Mouse (Mus musculus): Measurements from ENCODE around the gene D430019H16Rik. TPM values are rescaled to one million over a fixed set of nuclear protein-coding genes. Genes with fewer than 3 reads are reported as not detected.
A peak's percentile ranks its signal among the peaks of the same experiment; 100 is the strongest.

The D430019H16Rik gene
- total RNA-seq, 2 experiments from 2014 or later = 6.4 to 6.7 TPM

- no peak for DNase-seq (ENCODE audit: low spot score in 2 of 2)
These were observed 29.8 kb downstream of the D430019H16Rik start for GRCm38 (mm10) chr12:105483503-105483902.

GRCm38 (mm10) chr12:105490227-105490626 lies 36.6 kb downstream of the D430019H16Rik start:
- no peak for DNase-seq (ENCODE audit: low spot score in 2 of 2)

- DNase-seq (ENCODE audit: low spot score in 2 of 2) = no peak
These were observed 37.1 kb downstream of the D430019H16Rik start for GRCm38 (mm10) chr12:105490794-105491193.

GRCm38 (mm10) chr12:105494796-105495195 lies 41.1 kb downstream of the D430019H16Rik start:
- no peak for DNase-seq (ENCODE audit: low spot score in 2 of 2)

- peak; percentile 67 to 85 for DNase-seq (ENCODE audit: low spot score in 2 of 2)
These were observed 44.2 kb downstream of the D430019H16Rik start for GRCm38 (mm10) chr12:105497894-105498293.

- DNase-seq (ENCODE audit: low spot score in 2 of 2) = no peak
These were observed 44.8 kb downstream of the D430019H16Rik start for GRCm38 (mm10) chr12:105498423-105498822.

- no peak for DNase-seq (ENCODE audit: low spot score in 2 of 2)
These were observed 45.2 kb downstream of the D430019H16Rik start for GRCm38 (mm10) chr12:105498842-105499241.

GRCm38 (mm10) chr12:105500940-105501339 lies 47.3 kb downstream of the D430019H16Rik start:
- DNase-seq (ENCODE audit: low spot score in 2 of 2) = no peak

GRCm38 (mm10) chr12:105504736-105505135 lies 51.1 kb downstream of the D430019H16Rik start:
- no peak for DNase-seq (ENCODE audit: low spot score in 2 of 2)

GRCm38 (mm10) chr12:105511109-105511508 lies 57.5 kb downstream of the D430019H16Rik start:
- no peak for DNase-seq (ENCODE audit: low spot score in 2 of 2)

- no peak for DNase-seq (ENCODE audit: low spot score in 2 of 2)
These were observed 58.2 kb downstream of the D430019H16Rik start for GRCm38 (mm10) chr12:105511671-105512502.

GRCm38 (mm10) chr12:105514111-105514510 lies 60.5 kb downstream of the D430019H16Rik start:
- no peak for DNase-seq (ENCODE audit: low spot score in 2 of 2)

- no peak for DNase-seq (ENCODE audit: low spot score in 2 of 2)
These were observed 63.5 kb downstream of the D430019H16Rik start for GRCm38 (mm10) chr12:105517026-105517675.

GRCm38 (mm10) chr12:105519851-105520250 lies 66.2 kb downstream of the D430019H16Rik start:
- DNase-seq (ENCODE audit: low spot score in 2 of 2) = no peak

GRCm38 (mm10) chr12:105521170-105521762 lies 67.6 kb downstream of the D430019H16Rik start:
- DNase-seq (ENCODE audit: low spot score in 2 of 2) = no peak

GRCm38 (mm10) chr12:105523737-105524136 lies 70.1 kb downstream of the D430019H16Rik start:
- DNase-seq (ENCODE audit: low spot score in 2 of 2) = no peak

- DNase-seq (ENCODE audit: low spot score in 2 of 2) = no peak
These were observed 72.5 kb downstream of the D430019H16Rik start for GRCm38 (mm10) chr12:105526186-105526585.

GRCm38 (mm10) chr12:105526829-105527228 lies 73.2 kb downstream of the D430019H16Rik start:
- DNase-seq (ENCODE audit: low spot score in 2 of 2) = peak in 1 of 2 experiments; percentile 53

- no peak for DNase-seq (ENCODE audit: low spot score in 2 of 2)
These were observed 75.9 kb downstream of the D430019H16Rik start for GRCm38 (mm10) chr12:105529545-105529944.

- DNase-seq (ENCODE audit: low spot score in 2 of 2) = no peak
These were observed 78.2 kb downstream of the D430019H16Rik start for GRCm38 (mm10) chr12:105531724-105532371.

- DNase-seq (ENCODE audit: low spot score in 2 of 2) = no peak
These were observed 81.2 kb downstream of the D430019H16Rik start for GRCm38 (mm10) chr12:105534842-105535241.

All from gastrocnemius, postnatal 4 days (tissue).